Mouse (Mus musculus) layer of hippocampus, adult 11-12 months (tissue): ENCODE measurements around the gene Armc6.
"Not testable (repeated sequence)": the region's sequence is repeated elsewhere in the genome, so short reads cannot be mapped to it uniquely, and the experiment has no call there.

Experiments used
- DNase-seq: peaks from one replicate; pipeline ENCODE4 v3.0.0; 2022; ENCODE audit warnings: low spot score

Gene Armc6

GRCm38 (mm10) chr8:70230837-70231236 lies 3.4 kb downstream of the Armc6 start:
- no peak for DNase-seq

- DNase-seq, result no peak
Observed at GRCm38 (mm10) chr8:70227997-70228396, 6.3 kb downstream of the Armc6 start.

- peak; percentile 58 for DNase-seq
Observed at GRCm38 (mm10) chr8:70223341-70223740, 10.9 kb downstream of the Armc6 start.

GRCm38 (mm10) chr8:70222041-70222440 lies 12.2 kb downstream of the Armc6 start:
- DNase-seq, result no peak

- no peak for DNase-seq
Observed at GRCm38 (mm10) chr8:70220911-70221310, 13.4 kb downstream of the Armc6 start.

GRCm38 (mm10) chr8:70220236-70220840 lies 13.9 kb downstream of the Armc6 start:
- DNase-seq, result no peak

- no peak for DNase-seq
Observed at GRCm38 (mm10) chr8:70219107-70219684, 15.1 kb downstream of the Armc6 start.

- DNase-seq, result no peak
Observed at GRCm38 (mm10) chr8:70217441-70217840, 16.8 kb downstream of the Armc6 start.

GRCm38 (mm10) chr8:70216566-70216965 lies 17.7 kb downstream of the Armc6 start:
- peak; percentile 87 for DNase-seq

- DNase-seq, result not testable (repeated sequence)
Observed at GRCm38 (mm10) chr8:70216161-70216560, 18.1 kb downstream of the Armc6 start.

GRCm38 (mm10) chr8:70215092-70215491 lies 19.2 kb downstream of the Armc6 start:
- DNase-seq, result no peak

- no peak for DNase-seq
Observed at GRCm38 (mm10) chr8:70214411-70214810, 19.9 kb downstream of the Armc6 start.

GRCm38 (mm10) chr8:70212112-70213055 lies 21.9 kb downstream of the Armc6 start, which contains the start of gene Slc25a42:
Slc25a42 (minus strand) TSS chr8:70212305.
- peak; percentile 99 for DNase-seq

GRCm38 (mm10) chr8:70211726-70212111 lies 22.5 kb downstream of the Armc6 start:
- no peak for DNase-seq

- DNase-seq, result no peak
Observed at GRCm38 (mm10) chr8:70211275-70211674, 23.0 kb downstream of the Armc6 start.

GRCm38 (mm10) chr8:70210538-70210937 lies 23.7 kb downstream of the Armc6 start:
- DNase-seq, result no peak

GRCm38 (mm10) chr8:70208130-70208529 lies 26.1 kb downstream of the Armc6 start:
- DNase-seq, result no peak

GRCm38 (mm10) chr8:70204757-70205156 lies 29.5 kb downstream of the Armc6 start:
- no peak for DNase-seq

GRCm38 (mm10) chr8:70203072-70203471 lies 31.2 kb downstream of the Armc6 start:
- no peak for DNase-seq

- no peak for DNase-seq
Observed at GRCm38 (mm10) chr8:70201417-70201816, 32.8 kb downstream of the Armc6 start.

GRCm38 (mm10) chr8:70200098-70200681 lies 34.1 kb downstream of the Armc6 start:
- DNase-seq, result peak; percentile 72

- no peak for DNase-seq
Observed at GRCm38 (mm10) chr8:70197603-70198002, 36.7 kb downstream of the Armc6 start.
